Mouse (Mus musculus) C2C12 (cell line): Measurements from ENCODE around the gene Gm20388. TPM values are rescaled to one million over a fixed set of nuclear protein-coding genes. Genes with fewer than 3 reads are reported as not detected.

Source experiments
- H3K27me3 ChIP-seq: one replicate; pipeline ENCODE4 v1.6.1; 2011; ENCODE audit not compliant: control insufficient read depth, insufficient read depth, insufficient read length
- H3K36me3 ChIP-seq: one replicate; pipeline ENCODE4 v1.6.1; 2011; ENCODE audit not compliant: control insufficient read depth, insufficient read depth
- H3K4me3 ChIP-seq: one replicate; pipeline ENCODE4 v1.5.1; 2011; ENCODE audit warnings: mild to moderate bottlenecking, control low read depth; ENCODE audit not compliant: poor library complexity, insufficient read depth, severe bottlenecking
- H3K79me2 ChIP-seq: one replicate; pipeline ENCODE4 v1.6.1; 2011; ENCODE audit not compliant: control insufficient read depth, insufficient read depth
- H3K79me3 ChIP-seq: one replicate; pipeline ENCODE4 v1.6.1; 2011; ENCODE audit warnings: low read depth, control low read depth
- H3ac ChIP-seq: one replicate; pipeline ENCODE3; 2011; ENCODE audit warnings: low read depth; ENCODE audit not compliant: control insufficient read depth, insufficient read length
- CEBPB ChIP-seq: IDR thresholded peaks from one replicate; pipeline ENCODE4 v1.6.1; 2011; ENCODE audit warnings: low read depth, mild to moderate bottlenecking, control low read depth, moderate library complexity
- CTCF ChIP-seq: IDR thresholded peaks from one replicate; pipeline ENCODE4 v1.5.1; 2011; ENCODE audit not compliant: control insufficient read depth, insufficient read depth, insufficient read length
- FOSL1 ChIP-seq: IDR thresholded peaks from one replicate; pipeline ENCODE4 v1.8.0; 2011; ENCODE audit warnings: mild to moderate bottlenecking, low read length; ENCODE audit not compliant: poor library complexity, insufficient read depth, severe bottlenecking
- MAX ChIP-seq: IDR thresholded peaks from one replicate; pipeline ENCODE4 v1.6.1; 2011; ENCODE audit warnings: mild to moderate bottlenecking, control low read depth
- MYOD1 ChIP-seq: IDR thresholded peaks from one replicate; pipeline ENCODE4 v1.6.1; 2011; ENCODE audit warnings: low read depth; ENCODE audit not compliant: control insufficient read depth, insufficient read length
- MYOG ChIP-seq: IDR thresholded peaks from one replicate; pipeline ENCODE4 v1.6.1; 2011; ENCODE audit not compliant: control insufficient read depth, insufficient read length; ENCODE audit errors: extremely low read depth
- USF1 ChIP-seq: IDR thresholded peaks from one replicate; pipeline ENCODE4 v1.6.1; 2011; ENCODE audit warnings: low read depth, mild to moderate bottlenecking, control low read depth, moderate library complexity
- polyA plus RNA-seq: library from polyadenylated mRNA; unstranded; fragments of >200 nt; fragmentation: generic; extraction: Trizol; gene quantifications from one replicate; pipeline ENCODE4 v1.2.1, GENCODE M21; 2012; ENCODE audit warnings: missing spikeins

Gene Gm20388
- polyA plus RNA-seq, 1 experiment, result 15.0 TPM

- TF ChIP-seq MYOD1, result no peak
- TF ChIP-seq CTCF, result no peak
- no peak for TF ChIP-seq USF1
- TF ChIP-seq MYOG, result no peak
- no peak for TF ChIP-seq FOSL1
- no peak for TF ChIP-seq CEBPB
- no peak for TF ChIP-seq MAX
- peaks cover 31% of the 10 kb centered on the region for H3K36me3 ChIP-seq
- H3ac ChIP-seq, result no peak overlapping the region
- H3K79me3 ChIP-seq, result peaks cover 17% of the 10 kb centered on the region
- no peak overlapping the region for H3K4me3 ChIP-seq
- H3K79me2 ChIP-seq, result peaks cover 18% of the 10 kb centered on the region
- no peaks in the 10 kb centered on the region for H3K27me3 ChIP-seq
These were observed 3197.4 kb downstream of the Gm20388 start for GRCm38 (mm10) chr8:123108010-123108409.

- no peaks in the 10 kb centered on the region for H3K27me3 ChIP-seq
- H3K36me3 ChIP-seq, result peaks cover 21% of the 10 kb centered on the region
- no peak overlapping the region for H3ac ChIP-seq
- H3K4me3 ChIP-seq, result no peak overlapping the region
- peaks cover 8% of the 10 kb centered on the region for H3K79me3 ChIP-seq
- H3K79me2 ChIP-seq, result peaks cover 9% of the 10 kb centered on the region
- no peak for TF ChIP-seq MAX
- no peak for TF ChIP-seq USF1
- TF ChIP-seq FOSL1, result no peak
- no peak for TF ChIP-seq CTCF
- TF ChIP-seq CEBPB, result no peak
- no peak for TF ChIP-seq MYOG
- TF ChIP-seq MYOD1, result no peak
These were observed 3198.3 kb downstream of the Gm20388 start for GRCm38 (mm10) chr8:123108953-123109352.

- Histone ChIP-seq H3K79me3 (no peaks in the 10 kb centered on the region), H3K4me3 (no peak overlapping the region), H3K36me3 (peaks cover 4% of the 10 kb centered on the region), H3K79me2 (no peaks in the 10 kb centered on the region), H3ac (no peak overlapping the region), H3K27me3 (no peaks in the 10 kb centered on the region)
- TF ChIP-seq FOSL1 (no peak), MYOD1 (no peak), MYOG (no peak), CTCF (no peak), USF1 (no peak), MAX (no peak), CEBPB (no peak)
These were observed 3200.0 kb downstream of the Gm20388 start for GRCm38 (mm10) chr8:123110649-123111048.

- Histone ChIP-seq H3K79me2 (no peaks in the 10 kb centered on the region), H3K27me3 (peaks cover 8% of the 10 kb centered on the region), H3ac (no peak overlapping the region), H3K79me3 (no peaks in the 10 kb centered on the region), H3K4me3 (no peak overlapping the region), H3K36me3 (no peaks in the 10 kb centered on the region)
- TF ChIP-seq MYOD1 (peak; percentile 24), USF1 (no peak)
These were observed 3202.3 kb downstream of the Gm20388 start for GRCm38 (mm10) chr8:123112892-123113291.

GRCm38 (mm10) chr8:123113908-123114469 lies 3203.3 kb downstream of the Gm20388 start:
- TF ChIP-seq MYOD1, result no peak
- TF ChIP-seq USF1, result no peak
- no peak for TF ChIP-seq CTCF
- Histone ChIP-seq H3K79me2 (no peaks in the 10 kb centered on the region), H3K27me3 (peaks cover 10% of the 10 kb centered on the region), H3ac (no peak overlapping the region), H3K4me3 (no peak overlapping the region), H3K79me3 (no peaks in the 10 kb centered on the region), H3K36me3 (no peaks in the 10 kb centered on the region)

GRCm38 (mm10) chr8:123114644-123115043 lies 3204.0 kb downstream of the Gm20388 start:
- Histone ChIP-seq H3K36me3 (no peaks in the 10 kb centered on the region), H3K4me3 (no peak overlapping the region), H3ac (no peak overlapping the region), H3K79me2 (no peaks in the 10 kb centered on the region), H3K27me3 (peaks cover 10% of the 10 kb centered on the region), H3K79me3 (no peaks in the 10 kb centered on the region)
- TF ChIP-seq CEBPB (no peak), MYOD1 (no peak), CTCF (no peak), MYOG (no peak), FOSL1 (no peak), USF1 (no peak)
